Mouse (Mus musculus) small intestine, adult 2 months (tissue): ENCODE data around the gene Slc25a38.

ENCODE experiments used
- CTCF ChIP-seq: fragments of 200-500 bp; IDR thresholded peaks from 2 replicates; pipeline ENCODE4 v1.5.1; 2012; ENCODE audit warnings: low read depth, mild to moderate bottlenecking, control low read depth, inconsistent platforms, low read length, moderate library complexity, mixed read lengths; ENCODE audit not compliant: insufficient replicate concordance, insufficient read length; ENCODE audit errors: extremely low read depth
- POLR2A ChIP-seq: fragments of 200-500 bp; IDR thresholded peaks from 2 replicates; pipeline ENCODE4 v1.6.1; 2012; ENCODE audit warnings: low read depth, mild to moderate bottlenecking, control low read depth, inconsistent platforms, low read length, moderate library complexity

DNA sequence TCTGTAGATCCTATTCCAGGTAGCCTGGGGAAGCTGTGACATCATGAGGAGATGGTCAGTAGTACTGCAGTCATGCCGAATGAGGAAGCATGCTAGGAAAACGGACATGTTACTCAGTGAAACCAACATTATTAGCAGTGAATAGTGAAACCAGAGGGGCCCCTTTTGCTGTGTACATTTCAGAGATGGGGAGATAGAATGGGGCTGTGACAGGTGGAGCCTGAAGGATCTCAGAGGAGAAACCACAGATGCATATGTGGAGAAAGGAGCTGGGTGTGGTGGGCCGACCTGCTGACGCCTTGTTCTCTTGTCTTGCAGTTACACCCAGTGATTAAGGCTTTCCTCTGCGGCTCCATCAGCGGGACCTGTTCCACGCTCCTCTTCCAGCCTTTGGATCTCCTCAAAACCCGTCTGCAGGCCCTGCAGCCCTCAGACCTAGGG lies 6.0 kb downstream of the Slc25a38 start:
- TF ChIP-seq CTCF = no peak
- no peak for TF ChIP-seq POLR2A
